ENCODE assay signal across 7 mouse cellular contexts in the genomic region with DNA sequence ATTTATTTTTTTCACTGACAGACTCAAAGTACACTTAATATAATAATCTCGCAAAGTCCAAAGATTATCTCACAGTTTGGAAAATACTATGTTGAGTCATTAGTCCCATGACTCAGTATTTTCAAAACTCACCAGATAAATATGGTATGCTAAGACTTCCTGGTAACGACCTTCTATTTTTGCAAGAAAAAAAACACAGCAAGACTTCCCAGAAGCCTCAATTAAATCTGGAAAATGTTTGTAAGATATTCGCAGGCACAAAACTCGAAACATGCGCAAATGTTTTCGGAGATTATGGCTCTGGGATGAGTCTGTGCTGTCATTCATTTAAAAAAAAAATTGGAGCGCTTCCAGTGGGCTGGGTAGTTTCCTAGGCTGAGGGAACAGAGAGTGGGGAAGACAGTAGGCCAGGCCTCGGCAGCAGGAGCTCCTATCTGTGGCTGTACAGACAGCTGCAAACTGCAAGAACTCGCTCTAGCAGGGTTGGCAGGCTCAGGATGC.
DNase-seq lines count a peak whose midpoint lies in the region; ATAC-seq and TF ChIP-seq lines count a peak whose summit lies in the region.

No protein-coding gene starts in this region.

- no peak overlapping the region for H3K4me3 ChIP-seq in C2C12 (ENCODE audit: insufficient read depth, poor library complexity, severe bottlenecking)
- H3K4me3 ChIP-seq in stomach, embryonic 16.5 days (replicated peaks; ENCODE audit: low read length) = no peak overlapping the region

- no peaks in the 10 kb centered on the region for H3K9me3 ChIP-seq in stomach, embryonic 16.5 days (replicated peaks; ENCODE audit: control insufficient read depth, low read length)

- H3K36me3 ChIP-seq in C2C12 (ENCODE audit: control insufficient read depth, insufficient read depth) = no peaks in the 10 kb centered on the region
- H3K36me3 ChIP-seq in stomach, embryonic 16.5 days (ENCODE audit: control insufficient read depth, insufficient read depth, low read length) = no peaks in the 10 kb centered on the region

- DNase-seq in MN1 (ENCODE audit: low spot score) = peak; percentile 93
- peak; percentile 56 for DNase-seq in gastrocnemius, postnatal 25 days
- peak; percentile 40 to 41 for DNase-seq in layer of hippocampus, postnatal 36 days
- DNase-seq in thymus, adult 18-20 months = no peak

- no peak for TF ChIP-seq CTCF in C2C12 (IDR thresholded peaks at IDR 0.05; ENCODE audit: control insufficient read depth, insufficient read depth, insufficient read length)

- H3K4me2 ChIP-seq in stomach, embryonic 16.5 days (ENCODE audit: low read depth, low read length) = no peak overlapping the region

- H3K9ac ChIP-seq in stomach, embryonic 16.5 days (ENCODE audit: low read length) = no peak overlapping the region

- H3K79me2 ChIP-seq in C2C12 (ENCODE audit: control insufficient read depth, insufficient read depth) = no peaks in the 10 kb centered on the region

- no peaks in the 10 kb centered on the region for H3K79me3 ChIP-seq in C2C12 (ENCODE audit: low read depth)

- WGBS in stomach, embryonic 16.5 days = 41% methylated on average over 9 of the region's 9 CpGs

- peak overlapping the region; percentile 86 for H3K27ac ChIP-seq in stomach, embryonic 16.5 days (ENCODE audit: low read length)

- H3K4me1 ChIP-seq in stomach, embryonic 16.5 days (ENCODE audit: control insufficient read depth, insufficient read depth, low read length) = peaks cover 22% of the 10 kb centered on the region

- peak; percentile 71; the same call in 1 of the 2 replicates for ATAC-seq in stomach, embryonic 16.5 days (ENCODE audit: insufficient read depth, low FRiP score)
- no peak for ATAC-seq in granulocyte monocyte progenitor cell, adult 5-6 weeks (replicated peaks; ENCODE audit: poor library complexity, severe bottlenecking)

- no peaks in the 10 kb centered on the region for H3K27me3 ChIP-seq in C2C12 (ENCODE audit: control insufficient read depth, insufficient read depth, insufficient read length)
- H3K27me3 ChIP-seq in stomach, embryonic 16.5 days (ENCODE audit: control insufficient read depth, insufficient read depth, low read length) = no peaks in the 10 kb centered on the region

- H3ac ChIP-seq in C2C12 (ENCODE audit: control insufficient read depth, insufficient read length, low read depth) = peak overlapping the region; percentile 19

TF ChIP-seq in C2C12, 6 proteins besides CTCF, POLR2A, EP300 and RAD21:
- TF ChIP-seq MYOG (IDR thresholded peaks at IDR 0.05; ENCODE audit: control insufficient read depth, extremely low read depth, insufficient read length) = no peak
- peak; percentile 36 for TF ChIP-seq MYOD1 (IDR thresholded peaks at IDR 0.05; ENCODE audit: control insufficient read depth, insufficient read length, low read depth)

Comparison
In these comparisons a context has a peak if more than half of its experiments do, and no peak if none do; other contexts are left out.
1. DNase-seq: peak in MN1 (single experiment), gastrocnemius, postnatal 25 days (single experiment) and layer of hippocampus, postnatal 36 days (2 of 2); none in thymus, adult 18-20 months (0 of 2).